Mouse (Mus musculus) lung, postnatal 0 days (tissue): Measurements from ENCODE around the gene Ankef1.

Experiments
- CTCF ChIP-seq: IDR thresholded peaks from 2 replicates; pipeline ENCODE4 v1.5.1; 2016; ENCODE audit warnings: antibody characterized with exemption, mild to moderate bottlenecking
- EP300 ChIP-seq: IDR thresholded peaks from 2 replicates; pipeline ENCODE4 v1.6.1; 2016; ENCODE audit warnings: antibody characterized with exemption, mild to moderate bottlenecking, control low read depth

DNA sequence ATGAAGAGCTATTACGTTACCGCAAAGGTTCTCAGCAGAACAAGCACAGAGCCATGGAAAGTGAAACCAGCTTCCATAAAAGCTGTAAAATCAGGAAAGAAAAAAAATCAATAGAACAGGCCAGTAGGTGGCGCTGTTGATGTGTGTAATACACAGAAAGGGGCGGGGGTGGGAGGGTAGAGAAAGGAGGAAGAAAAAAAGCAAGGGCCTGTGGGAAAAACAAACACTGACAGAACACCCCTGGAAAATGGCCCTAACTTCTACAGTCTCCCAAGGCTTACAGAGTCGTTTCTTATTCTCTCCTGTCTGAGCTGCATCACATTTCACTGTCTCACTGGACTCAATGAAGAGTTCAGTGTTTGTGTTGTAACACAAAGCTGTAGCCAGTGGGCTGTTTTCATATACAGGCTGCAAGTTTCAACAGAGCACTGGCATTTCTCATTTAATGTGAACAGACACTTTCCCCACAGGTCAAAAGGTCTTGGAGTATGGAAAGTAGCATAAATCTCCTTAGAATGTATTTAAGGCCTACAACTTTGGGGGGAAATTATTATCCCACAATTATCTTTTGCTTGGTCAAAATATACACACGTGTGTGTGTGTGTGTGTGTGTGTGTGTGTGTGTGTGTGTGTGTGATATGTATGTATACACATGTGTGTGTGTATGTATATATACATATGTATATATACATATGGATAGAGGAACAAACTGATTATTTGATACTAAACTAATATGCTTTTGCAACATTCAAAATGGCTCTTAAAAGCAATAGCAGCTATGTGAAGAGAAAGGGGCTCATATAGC is 15.7 kb upstream of the Ankef1 start:
- TF ChIP-seq CTCF: peak; percentile 73
- TF ChIP-seq EP300: peak; percentile 40; the same call in 1 of the 2 replicates
